Mouse (Mus musculus) megakaryocyte, embryonic 14.5 days (primary cell): Measurements from ENCODE around the gene Rab3b.

Experiments used
- FLI1 ChIP-seq: IDR thresholded peaks from 2 replicates; pipeline ENCODE4 v1.6.1; 2012; ENCODE audit warnings: low read length, inconsistent platforms, mixed read lengths
- GATA1 ChIP-seq: IDR thresholded peaks from 3 replicates; pipeline ENCODE4 v1.6.1; 2012; ENCODE audit warnings: mixed read lengths, low read length, inconsistent platforms, borderline replicate concordance

DNA sequence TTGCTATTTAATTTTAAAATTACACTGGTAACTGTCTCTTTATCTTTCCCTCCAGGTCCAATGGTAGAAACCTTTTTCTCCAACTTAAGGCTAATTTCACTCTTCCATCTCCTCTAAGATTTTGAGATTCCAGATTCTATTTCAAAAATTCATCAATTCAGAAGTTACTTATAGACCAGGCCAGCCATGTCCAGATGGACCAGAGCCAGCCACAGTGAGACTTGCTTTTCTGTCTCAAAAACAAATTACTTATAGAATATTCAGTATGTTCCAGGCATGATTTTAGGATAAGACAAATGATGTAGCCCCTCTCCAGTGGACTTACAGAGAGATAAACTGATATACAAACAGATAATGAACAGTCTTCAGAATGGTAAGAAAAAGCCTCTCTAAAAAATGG lies 112.9 kb downstream of the Rab3b start:
- TF ChIP-seq GATA1 (no peak), FLI1 (no peak)
